ENCODE assay signal across 8 mouse cellular contexts in genomic region chr14:11555061-11555501, GRCm38 (mm10). TPM values are rescaled to one million over a fixed set of nuclear protein-coding genes. Genes with fewer than 3 reads are reported as not detected.
A peak's percentile ranks its signal among the peaks of the same experiment; 100 is the strongest.
DNase-seq lines count a peak whose midpoint lies in the region; ATAC-seq and TF ChIP-seq lines count a peak whose summit lies in the region.

No protein-coding gene starts in this region.

- H3K27ac ChIP-seq in gastrocnemius, adult 2 months, result peak overlapping the region; percentile 93
- peak overlapping the region; percentile 100 for H3K27ac ChIP-seq in embryonic facial prominence, embryonic 13.5 days
- peak overlapping the region; percentile 93 for H3K27ac ChIP-seq in hindbrain, embryonic 11.5 days (ENCODE audit: low read depth, low read length)
- H3K27ac ChIP-seq in liver, embryonic 12.5 days, result no peak overlapping the region
- H3K27ac ChIP-seq in neural tube, embryonic 15.5 days (replicated peaks), result peak overlapping the region; percentile 97

- TF ChIP-seq CTCF in gastrocnemius, adult 2 months (IDR thresholded peaks at IDR 0.05), result no peak

- H3K27me3 ChIP-seq in embryonic facial prominence, embryonic 13.5 days, result no peaks in the 10 kb centered on the region
- H3K27me3 ChIP-seq in hindbrain, embryonic 11.5 days (ENCODE audit: control insufficient read depth, insufficient read depth, low read length), result no peaks in the 10 kb centered on the region
- peaks cover 73% of the 10 kb centered on the region for H3K27me3 ChIP-seq in liver, embryonic 12.5 days (replicated peaks)
- H3K27me3 ChIP-seq in neural tube, embryonic 15.5 days (replicated peaks), result no peaks in the 10 kb centered on the region

- peak overlapping the region; percentile 94 for H3K9ac ChIP-seq in embryonic facial prominence, embryonic 13.5 days
- peak overlapping the region; percentile 88 for H3K9ac ChIP-seq in hindbrain, embryonic 11.5 days (ENCODE audit: low read depth, low read length)
- no peak overlapping the region for H3K9ac ChIP-seq in liver, embryonic 12.5 days
- H3K9ac ChIP-seq in neural tube, embryonic 15.5 days (replicated peaks), result peak overlapping the region; percentile 82

- ATAC-seq in embryonic facial prominence, embryonic 13.5 days (ENCODE audit: insufficient number of reproducible peaks, insufficient read depth, low FRiP score, low TSS enrichment, low read depth), result no peak
- peak; percentile 22; the same call in 1 of the 2 replicates for ATAC-seq in hindbrain, embryonic 11.5 days (ENCODE audit: low FRiP score)
- no peak for ATAC-seq in liver, embryonic 12.5 days
- ATAC-seq in neural tube, embryonic 15.5 days (ENCODE audit: low FRiP score), result peak; percentile 37
- ATAC-seq in monocyte, adult 5-6 weeks (replicated peaks; ENCODE audit: insufficient number of reproducible peaks, low FRiP score, low TSS enrichment, poor library complexity, severe bottlenecking), result no peak

- peak; percentile 44 for DNase-seq in gastrocnemius, adult 2 months
- no peak for DNase-seq in gastrocnemius, adult 18-20 months (ENCODE audit: low spot score)
- DNase-seq in adrenal gland, adult 2 months, result peak; percentile 62
- no peak for DNase-seq in hindbrain, embryonic 11.5 days (ENCODE audit: low spot score)

- H3K4me3 ChIP-seq in gastrocnemius, adult 2 months, result peak overlapping the region; percentile 79
- H3K4me3 ChIP-seq in embryonic facial prominence, embryonic 13.5 days, result peak overlapping the region; percentile 83
- H3K4me3 ChIP-seq in hindbrain, embryonic 11.5 days (ENCODE audit: low read depth, low read length), result peak overlapping the region; percentile 83
- peak overlapping the region; percentile 53 for H3K4me3 ChIP-seq in liver, embryonic 12.5 days
- H3K4me3 ChIP-seq in neural tube, embryonic 15.5 days (replicated peaks), result peak overlapping the region; percentile 84

- intact Hi-C loops in gastrocnemius, adult 2 months (cut with DNase I), result loop anchor here (2.0 to 10.0 kb wide), 3 partner anchors 87 to 586 kb away; partner anchors contain the start of gene Fhit

- H3K36me3 ChIP-seq in embryonic facial prominence, embryonic 13.5 days, result no peaks in the 10 kb centered on the region
- no peaks in the 10 kb centered on the region for H3K36me3 ChIP-seq in hindbrain, embryonic 11.5 days (ENCODE audit: control insufficient read depth, insufficient read depth, low read length)
- no peaks in the 10 kb centered on the region for H3K36me3 ChIP-seq in liver, embryonic 12.5 days
- no peaks in the 10 kb centered on the region for H3K36me3 ChIP-seq in neural tube, embryonic 15.5 days

- H3K9me3 ChIP-seq in embryonic facial prominence, embryonic 13.5 days, result no peaks in the 10 kb centered on the region
- H3K9me3 ChIP-seq in hindbrain, embryonic 11.5 days (ENCODE audit: control insufficient read depth, low read length), result no peaks in the 10 kb centered on the region
- no peaks in the 10 kb centered on the region for H3K9me3 ChIP-seq in liver, embryonic 12.5 days (replicated peaks)
- no peaks in the 10 kb centered on the region for H3K9me3 ChIP-seq in neural tube, embryonic 15.5 days (replicated peaks)

- peaks cover 28% of the 10 kb centered on the region for H3K4me1 ChIP-seq in embryonic facial prominence, embryonic 13.5 days
- no peaks in the 10 kb centered on the region; the same call in 1 of the 2 replicates for H3K4me1 ChIP-seq in hindbrain, embryonic 11.5 days (replicated peaks; ENCODE audit: control insufficient read depth, insufficient read depth, low read length)
- 0 out of 2 replicates have a peak, but pooled peaks cover 5% of the 10 kb centered on the region for H3K4me1 ChIP-seq in liver, embryonic 12.5 days
- peaks cover 32% of the 10 kb centered on the region for H3K4me1 ChIP-seq in neural tube, embryonic 15.5 days

- peak overlapping the region; percentile 83 for H3K4me2 ChIP-seq in embryonic facial prominence, embryonic 13.5 days
- peak overlapping the region; percentile 92 for H3K4me2 ChIP-seq in hindbrain, embryonic 11.5 days (replicated peaks; ENCODE audit: low read depth, low read length)
- peak overlapping the region; percentile 64 for H3K4me2 ChIP-seq in liver, embryonic 12.5 days
- H3K4me2 ChIP-seq in neural tube, embryonic 15.5 days, result peak overlapping the region; percentile 61

- 0% methylated on average over 17 of the region's 17 CpGs for WGBS in embryonic facial prominence, embryonic 13.5 days
- WGBS in hindbrain, embryonic 11.5 days, result 0% methylated on average over 17 of the region's 17 CpGs
- WGBS in liver, embryonic 12.5 days (ENCODE audit: insufficient replicate concordance), result 0% methylated on average over 17 of the region's 17 CpGs
- WGBS in neural tube, embryonic 15.5 days, result under 1% methylated on average over 17 of the region's 17 CpGs

RNA-seq across cellular contexts. Expression of gene Ptprg, which starts 1.7 kb away (rescaled TPM):
- total RNA-seq in gastrocnemius, adult 2 months (2021), result 10 to 100 TPM; 26.3 to 32.5 TPM
- 10 to 100 TPM; 18.4 to 21.3 TPM for total RNA-seq in gastrocnemius, adult 18-20 months (2021)
- total RNA-seq in adrenal gland, adult 2 months (2021), result 100 to 1,000 TPM in 1 of 2 experiments, 10 to 100 TPM in 1; 92.6 to 116 TPM
- 75.9 and 130 TPM in 2 replicates for polyA plus RNA-seq in adrenal gland, adult 2 months (2012; rRNA removed)
- polyA plus RNA-seq in embryonic facial prominence, embryonic 13.5 days (2015; fragmentation: Nextera tagmentation; extraction: Ambion mirVana), result 34.4 and 37.0 TPM in 2 replicates
- polyA plus RNA-seq in hindbrain, embryonic 11.5 days (2014; fragmentation: Nextera tagmentation; extraction: Ambion mirVana), result 45.0 and 46.6 TPM in 2 replicates
- polyA plus RNA-seq in liver, embryonic 12.5 days (2016; fragmentation: Nextera tagmentation; extraction: Ambion mirVana), result 3.9 and 4.8 TPM in 2 replicates
- polyA plus RNA-seq in neural tube, embryonic 15.5 days (2015; fragmentation: Nextera tagmentation; extraction: Ambion mirVana), result 36.2 and 40.4 TPM in 2 replicates
- not detected in 3 replicates for total RNA-seq in monocyte, adult 5-6 weeks (2017)

Comparison
In these comparisons a context has a peak if more than half of its experiments do, and no peak if none do; other contexts are left out.
1. DNase-seq: peak in gastrocnemius, adult 2 months (single experiment) and adrenal gland, adult 2 months (single experiment); none in gastrocnemius, adult 18-20 months (single experiment) and hindbrain, embryonic 11.5 days (single experiment).
2. ATAC-seq: peak in hindbrain, embryonic 11.5 days (single experiment) and neural tube, embryonic 15.5 days (single experiment); none in embryonic facial prominence, embryonic 13.5 days (single experiment), liver, embryonic 12.5 days (single experiment) and monocyte, adult 5-6 weeks (single experiment).
3. Peak in every context shown above with its lines, with median percentiles within 50 percentile points of each other: H3K4me3 ChIP-seq and H3K4me2 ChIP-seq.